Mouse (Mus musculus): Measurements from ENCODE around the gene Ski. TPM values are rescaled to one million over a fixed set of nuclear protein-coding genes. Genes with fewer than 3 reads are reported as not detected.

Gene Ski
- polyA plus RNA-seq, 1 experiment from 2014 or later, result 12.7 TPM

GRCm38 (mm10) chr4:155217241-155218103 is 4.9 kb downstream of the Ski start:
- Histone ChIP-seq H3K9me3 (ENCODE audit: control insufficient read depth, low read length) (no peaks in the 10 kb centered on the region), H3K27ac (ENCODE audit: low read depth, low read length) (no peak overlapping the region), H3K4me1 (ENCODE audit: control insufficient read depth, insufficient read depth, low read length) (peaks cover 46% of the 10 kb centered on the region), H3K4me2 (0 out of 2 replicates have a peak overlapping the region, but pooled peaks have one; percentile 99), H3K27me3 (ENCODE audit: control insufficient read depth, insufficient read depth, low read length) (no peaks in the 10 kb centered on the region), H3K36me3 (ENCODE audit: control insufficient read depth, insufficient read depth, low read length) (no peaks in the 10 kb centered on the region), H3K4me3 (ENCODE audit: low read depth, low read length) (no peak overlapping the region), H3K9ac (ENCODE audit: low read length) (no peak overlapping the region)
- ATAC-seq (ENCODE audit: low FRiP score) (no peak), DNase-seq (ENCODE audit: low spot score, missing footprints) (no peak)
- WGBS, result 73% methylated on average over 12 of the region's 12 CpGs

DNA sequence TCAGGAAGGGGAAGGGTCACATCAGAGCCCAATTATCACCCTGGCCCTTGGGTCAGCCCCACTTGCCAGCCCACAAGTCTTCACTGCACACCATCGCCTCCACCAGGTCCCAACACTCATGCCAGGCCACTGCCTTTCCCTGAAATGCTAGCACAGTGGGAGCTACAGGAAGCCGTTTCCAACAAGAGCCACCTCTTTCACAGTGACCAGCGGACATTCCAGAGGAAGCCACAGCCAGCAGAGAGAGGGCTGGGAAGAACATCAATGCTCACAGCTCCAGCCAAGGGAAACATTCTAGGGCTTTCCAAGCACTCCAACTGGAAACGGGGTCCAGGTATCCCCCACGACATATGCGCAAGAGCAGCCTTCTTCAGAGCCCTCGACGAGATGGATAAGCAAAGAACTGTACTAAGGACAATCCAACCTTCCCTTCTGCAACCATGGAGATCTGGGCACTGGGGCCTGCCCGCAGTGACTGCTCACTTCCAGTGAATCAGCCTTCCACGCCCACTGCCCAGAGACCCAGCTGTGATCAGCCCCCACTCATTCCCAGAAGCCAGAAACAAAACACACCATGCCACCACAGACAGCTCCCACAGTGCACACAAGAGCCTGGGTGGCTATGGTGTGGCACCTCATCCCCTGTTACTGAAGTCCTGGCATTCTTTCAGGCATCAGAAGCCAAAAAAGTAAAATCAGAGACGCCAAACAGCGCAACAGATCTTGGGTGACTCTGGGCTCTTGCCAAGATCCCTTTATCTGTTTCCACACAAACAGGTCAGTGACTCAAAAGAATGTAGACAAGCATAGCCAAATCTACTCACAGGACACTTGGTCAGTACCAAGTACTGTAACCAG is 6.4 kb downstream of the Ski start:
- no peak overlapping the region for H3K27ac ChIP-seq (ENCODE audit: low read depth, low read length)
- H3K4me2 ChIP-seq, result no peak overlapping the region

GRCm38 (mm10) chr4:155215203-155215602 is 7.2 kb downstream of the Ski start:
- H3K4me1 ChIP-seq (ENCODE audit: control insufficient read depth, insufficient read depth, low read length), result peaks cover 40% of the 10 kb centered on the region
- 71% methylated on average over 9 of the region's 9 CpGs for WGBS

More for the DNA sequence above, 6.4 kb downstream of the Ski start:
- Histone ChIP-seq H3K4me3 (ENCODE audit: low read depth, low read length) (no peak overlapping the region), H3K9ac (ENCODE audit: low read length) (no peak overlapping the region), H3K4me1 (ENCODE audit: control insufficient read depth, insufficient read depth, low read length) (peaks cover 43% of the 10 kb centered on the region), H3K36me3 (ENCODE audit: control insufficient read depth, insufficient read depth, low read length) (peaks cover 4% of the 10 kb centered on the region), H3K9me3 (ENCODE audit: control insufficient read depth, low read length) (no peaks in the 10 kb centered on the region), H3K27me3 (ENCODE audit: control insufficient read depth, insufficient read depth, low read length) (no peaks in the 10 kb centered on the region)
- DNase-seq (ENCODE audit: low spot score, missing footprints) (no peak), ATAC-seq (ENCODE audit: low FRiP score) (no peak)
- WGBS, result 72% methylated on average over 12 of the region's 12 CpGs

DNA sequence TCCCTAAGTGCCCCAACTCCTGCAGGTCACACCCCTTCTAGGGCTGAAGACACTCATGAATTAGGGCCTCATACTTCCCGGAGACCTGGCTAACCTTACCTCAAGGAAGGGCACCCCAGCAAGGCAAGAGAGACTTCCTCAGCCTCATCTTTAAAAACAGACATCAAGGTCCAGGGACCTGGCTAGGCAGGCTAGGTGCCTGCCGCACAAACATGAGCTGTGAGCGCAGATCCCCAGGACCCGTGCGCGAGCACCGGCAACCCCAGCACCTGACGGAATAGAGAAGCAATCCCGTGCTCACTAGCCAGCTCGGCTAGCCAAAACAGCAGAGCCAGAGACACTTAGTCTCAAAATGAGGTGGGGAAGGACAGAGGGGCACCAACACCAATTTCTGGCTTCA is 7.6 kb downstream of the Ski start:
- DNase-seq (ENCODE audit: low spot score, missing footprints) (no peak), ATAC-seq (ENCODE audit: low FRiP score) (no peak)
- no peak overlapping the region for H3K27ac ChIP-seq (ENCODE audit: low read depth, low read length)
- WGBS, result 81% methylated on average over 10 of the region's 10 CpGs
- peaks cover 7% of the 10 kb centered on the region for H3K36me3 ChIP-seq (ENCODE audit: control insufficient read depth, insufficient read depth, low read length)
- H3K9ac ChIP-seq (ENCODE audit: low read length), result no peak overlapping the region
- peaks cover 35% of the 10 kb centered on the region for H3K4me1 ChIP-seq (ENCODE audit: control insufficient read depth, insufficient read depth, low read length)
- no peaks in the 10 kb centered on the region for H3K27me3 ChIP-seq (ENCODE audit: control insufficient read depth, insufficient read depth, low read length)
- no peak overlapping the region for H3K4me2 ChIP-seq
- H3K9me3 ChIP-seq (ENCODE audit: control insufficient read depth, low read length), result no peaks in the 10 kb centered on the region
- H3K4me3 ChIP-seq (ENCODE audit: low read depth, low read length), result no peak overlapping the region

More at GRCm38 (mm10) chr4:155215203-155215602, 7.2 kb downstream of the Ski start:
- Histone ChIP-seq H3K36me3 (ENCODE audit: control insufficient read depth, insufficient read depth, low read length) (peaks cover 7% of the 10 kb centered on the region), H3K4me2 (no peak overlapping the region), H3K27me3 (ENCODE audit: control insufficient read depth, insufficient read depth, low read length) (no peaks in the 10 kb centered on the region), H3K27ac (ENCODE audit: low read depth, low read length) (no peak overlapping the region), H3K9ac (ENCODE audit: low read length) (no peak overlapping the region), H3K9me3 (ENCODE audit: control insufficient read depth, low read length) (no peaks in the 10 kb centered on the region), H3K4me3 (ENCODE audit: low read depth, low read length) (no peak overlapping the region)
- peak; percentile 12; the same call in 1 of the 2 replicates for ATAC-seq (ENCODE audit: low FRiP score)
- DNase-seq (ENCODE audit: low spot score, missing footprints), result no peak

DNA sequence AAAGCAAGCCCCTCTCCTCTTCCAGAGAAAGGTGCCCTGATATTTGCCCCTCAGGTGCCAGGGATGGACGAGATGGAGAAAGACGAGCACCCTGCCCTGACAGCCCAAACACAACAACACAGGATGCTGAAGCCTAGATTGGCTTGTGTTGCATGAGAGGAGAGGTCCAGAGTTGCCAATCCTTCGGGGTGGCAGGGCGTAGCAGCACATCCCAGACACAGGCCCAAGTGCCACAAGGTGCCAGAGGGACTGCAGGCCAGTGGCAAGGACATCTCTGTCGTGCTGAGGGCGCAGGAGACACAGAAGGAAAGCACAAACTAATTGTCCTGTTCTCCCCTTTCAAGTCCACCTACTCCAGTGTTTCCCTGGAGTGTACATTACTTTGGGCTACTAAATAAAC is 8.2 kb downstream of the Ski start:
- H3K4me3 ChIP-seq (ENCODE audit: low read depth, low read length), result no peak overlapping the region

DNA sequence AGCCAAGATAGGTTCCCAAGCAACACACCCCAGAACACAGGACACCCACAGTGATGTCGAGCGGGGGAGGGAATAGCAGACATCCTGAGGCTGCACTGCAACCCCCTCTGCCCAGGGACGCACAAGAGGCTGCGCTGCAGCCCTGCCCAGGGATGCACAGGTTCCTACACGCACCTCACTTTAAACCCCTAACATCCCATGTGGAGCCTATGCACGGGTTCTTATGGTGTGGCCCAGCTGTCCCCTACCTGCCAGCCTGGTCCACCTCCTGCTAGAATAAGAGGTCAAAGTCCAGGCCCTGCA is 8.7 kb downstream of the Ski start:
- 75% methylated on average over 6 of the region's 6 CpGs for WGBS
- Histone ChIP-seq H3K9ac (ENCODE audit: low read length) (no peak overlapping the region), H3K36me3 (ENCODE audit: control insufficient read depth, insufficient read depth, low read length) (peaks cover 7% of the 10 kb centered on the region), H3K27me3 (ENCODE audit: control insufficient read depth, insufficient read depth, low read length) (no peaks in the 10 kb centered on the region), H3K4me3 (ENCODE audit: low read depth, low read length) (no peak overlapping the region), H3K27ac (ENCODE audit: low read depth, low read length) (no peak overlapping the region), H3K4me2 (no peak overlapping the region), H3K4me1 (ENCODE audit: control insufficient read depth, insufficient read depth, low read length) (peaks cover 25% of the 10 kb centered on the region), H3K9me3 (ENCODE audit: control insufficient read depth, low read length) (no peaks in the 10 kb centered on the region)
- DNase-seq (ENCODE audit: low spot score, missing footprints) (no peak), ATAC-seq (ENCODE audit: low FRiP score) (no peak)

More for the DNA sequence above, 8.2 kb downstream of the Ski start:
- Histone ChIP-seq H3K27ac (ENCODE audit: low read depth, low read length) (no peak overlapping the region), H3K4me1 (ENCODE audit: control insufficient read depth, insufficient read depth, low read length) (peaks cover 29% of the 10 kb centered on the region), H3K4me2 (no peak overlapping the region), H3K9ac (ENCODE audit: low read length) (no peak overlapping the region), H3K36me3 (ENCODE audit: control insufficient read depth, insufficient read depth, low read length) (peaks cover 7% of the 10 kb centered on the region), H3K9me3 (ENCODE audit: control insufficient read depth, low read length) (no peaks in the 10 kb centered on the region), H3K27me3 (ENCODE audit: control insufficient read depth, insufficient read depth, low read length) (no peaks in the 10 kb centered on the region)
- DNase-seq (ENCODE audit: low spot score, missing footprints) (no peak), ATAC-seq (ENCODE audit: low FRiP score) (no peak)
- WGBS, result 80% methylated on average over 6 of the region's 6 CpGs

- H3K4me2 ChIP-seq, result no peak overlapping the region
- H3K36me3 ChIP-seq (ENCODE audit: control insufficient read depth, insufficient read depth, low read length), result peaks cover 7% of the 10 kb centered on the region
- no peak overlapping the region for H3K9ac ChIP-seq (ENCODE audit: low read length)
- no peak overlapping the region for H3K4me3 ChIP-seq (ENCODE audit: low read depth, low read length)
- DNase-seq (ENCODE audit: low spot score, missing footprints), result no peak
- H3K27ac ChIP-seq (ENCODE audit: low read depth, low read length), result no peak overlapping the region
- peaks cover 25% of the 10 kb centered on the region for H3K4me1 ChIP-seq (ENCODE audit: control insufficient read depth, insufficient read depth, low read length)
- H3K9me3 ChIP-seq (ENCODE audit: control insufficient read depth, low read length), result no peaks in the 10 kb centered on the region
- no peak for ATAC-seq (ENCODE audit: low FRiP score)
- no peaks in the 10 kb centered on the region for H3K27me3 ChIP-seq (ENCODE audit: control insufficient read depth, insufficient read depth, low read length)
- whole genome bisulfite sequencing, result 75% methylated on average over 9 of the region's 9 CpGs
Measured at GRCm38 (mm10) chr4:155213052-155213751, 9.2 kb downstream of the Ski start.

DNA sequence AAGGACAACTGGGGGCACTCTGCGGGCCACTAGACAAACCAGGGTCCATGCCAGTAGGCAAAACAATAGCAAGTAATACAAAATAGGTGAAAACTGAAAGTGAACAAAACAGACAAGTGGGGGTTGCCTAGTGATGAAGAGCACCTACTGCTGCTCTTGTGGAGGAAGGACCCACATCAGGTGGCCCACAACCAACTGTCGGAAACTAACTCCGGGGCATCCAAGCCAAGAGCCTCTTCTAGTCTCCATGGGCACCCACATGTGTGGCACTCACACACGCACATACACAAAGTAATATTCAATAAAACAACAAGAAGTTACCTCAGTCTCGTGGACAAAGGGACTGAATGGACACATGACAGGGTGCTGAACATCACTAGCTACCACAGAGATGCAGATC is 12.9 kb downstream of the Ski start:
- 93% methylated on average over 5 of the region's 5 CpGs for WGBS
- Histone ChIP-seq H3K4me1 (ENCODE audit: control insufficient read depth, insufficient read depth, low read length) (peaks cover 21% of the 10 kb centered on the region), H3K9me3 (ENCODE audit: control insufficient read depth, low read length) (no peaks in the 10 kb centered on the region), H3K27ac (ENCODE audit: low read depth, low read length) (no peak overlapping the region), H3K27me3 (ENCODE audit: control insufficient read depth, insufficient read depth, low read length) (no peaks in the 10 kb centered on the region), H3K36me3 (ENCODE audit: control insufficient read depth, insufficient read depth, low read length) (peaks cover 7% of the 10 kb centered on the region), H3K9ac (ENCODE audit: low read length) (no peak overlapping the region), H3K4me2 (no peak overlapping the region), H3K4me3 (ENCODE audit: low read depth, low read length) (no peak overlapping the region)
- DNase-seq (ENCODE audit: low spot score, missing footprints), result no peak
- ATAC-seq (ENCODE audit: low FRiP score), result no peak

Data from midbrain, embryonic 11.5 days (tissue).